Mouse (Mus musculus) mammary gland, adult 2 months (tissue): ENCODE data around the gene Egf. TPM values are rescaled to one million over a fixed set of nuclear protein-coding genes. Genes with fewer than 3 reads are reported as not detected.

Source experiments
- polyA plus RNA-seq: library from polyadenylated mRNA; depleted of rRNA; stranded (reverse); fragments of >200 nt; gene quantifications from 2 replicates; pipeline ENCODE4 v1.2.3, GENCODE M21; 2012; ENCODE audit warnings: low replicate concordance; rRNA removed

The Egf gene
- 0.93 and 11.4 TPM in 2 replicates for polyA plus RNA-seq

GRCm38 (mm10) chr3:129754650-129755604 lies at the start of gene Egf:
Egf (minus strand) TSS chr3:129755316.

GRCm38 (mm10) chr3:129803765-129804164 lies 48.6 kb upstream of the Egf start, which contains the start of gene Lrit3:
Lrit3 (minus strand) TSS chr3:129804030.

Other genes starting within 250 kb of the Egf start
- 340 and 668 TPM in 2 replicates for gene Elovl6, start 223.0 kb downstream of the Egf start, polyA plus RNA-seq
- not detected in 2 replicates for gene Lrit3, start 48.7 kb upstream of the Egf start, polyA plus RNA-seq
- gene Rrh, start 67.3 kb upstream of the Egf start, polyA plus RNA-seq, result 0.04 TPM in 1 of 2 replicates, not detected in the other
- 11.5 and 13.4 TPM in 2 replicates for gene Gar1, start 76.1 kb upstream of the Egf start, polyA plus RNA-seq
- 0.29 and 0.84 TPM in 2 replicates for gene Cfi, start 80.6 kb upstream of the Egf start, polyA plus RNA-seq
- gene Pla2g12a, start 123.3 kb upstream of the Egf start, polyA plus RNA-seq, result 38.5 and 68.6 TPM in 2 replicates
- gene Casp6, start 146.1 kb upstream of the Egf start, polyA plus RNA-seq, result 24.8 and 33.9 TPM in 2 replicates
- 8.3 and 9.7 TPM in 2 replicates for gene Mcub, start 214.9 kb upstream of the Egf start, polyA plus RNA-seq